Mouse (Mus musculus): ENCODE measurements at regions not wholly inside any gene's neighbourhood (a gene's known extent, or its start where the extent isn't known, plus 50 kb on each side); places are given as distances from the start of the nearest gene placed in this dataset.

GRCm38 (mm10) chr19:35755494-35755893 is 301.8 kb downstream of the Htr7 start:
- TF ChIP-seq CHD2 (IDR thresholded peaks at IDR 0.05; ENCODE audit: low read depth, low read length) (no peak), ZNF384 (IDR thresholded peaks at IDR 0.05; ENCODE audit: low read depth, low read length) (no peak), ZC3H11A (IDR thresholded peaks at IDR 0.05; ENCODE audit: borderline replicate concordance, low read depth, low read length) (no peak), HCFC1 (IDR thresholded peaks at IDR 0.05; ENCODE audit: borderline replicate concordance, insufficient read depth, low read length) (no peak)

All from ES-E14 (cell line).